Mouse (Mus musculus) ovary, postnatal 10 days (tissue): ENCODE data around the gene Ecd.

Experiments used
- DNase-seq: peaks from one replicate; pipeline ENCODE4 v3.0.0; 2022; ENCODE audit warnings: low spot score

Gene Ecd

DNA sequence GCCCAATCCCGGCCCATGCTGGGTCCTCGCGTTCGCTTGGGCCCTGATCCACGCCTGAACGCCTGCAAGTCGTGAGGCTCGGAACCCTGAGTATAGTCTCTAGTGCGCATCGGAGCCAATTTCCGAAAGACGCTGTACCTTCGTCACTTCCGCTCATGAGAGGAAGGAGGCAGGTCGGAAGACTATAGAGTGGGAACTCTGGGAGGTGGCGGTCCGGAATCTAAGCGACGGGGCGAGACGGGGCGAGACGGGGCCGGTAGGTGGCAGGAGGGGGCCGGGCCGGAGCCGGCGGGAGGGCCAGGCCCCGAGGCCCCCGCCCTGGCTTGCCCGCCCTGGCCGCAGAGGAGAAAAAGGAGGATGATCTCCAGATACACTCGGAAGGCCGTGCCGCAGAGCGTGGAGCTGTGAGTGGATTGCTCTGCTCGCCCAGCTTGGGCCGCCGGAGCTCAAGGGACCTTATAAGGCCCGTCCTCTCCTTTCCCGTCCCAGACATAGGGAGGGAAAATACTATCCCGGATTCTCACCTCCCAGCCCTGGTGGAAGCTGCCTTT is at the start of gene Ecd, which contains the start of gene Fam149b:
TSS of gene Ecd (minus strand) at position 131 of the 551 bp plus-strand sequence.
TSS of gene Fam149b (plus strand) at position 172 of the 551 bp plus-strand sequence.
- DNase-seq = peak; percentile 83

DNA sequence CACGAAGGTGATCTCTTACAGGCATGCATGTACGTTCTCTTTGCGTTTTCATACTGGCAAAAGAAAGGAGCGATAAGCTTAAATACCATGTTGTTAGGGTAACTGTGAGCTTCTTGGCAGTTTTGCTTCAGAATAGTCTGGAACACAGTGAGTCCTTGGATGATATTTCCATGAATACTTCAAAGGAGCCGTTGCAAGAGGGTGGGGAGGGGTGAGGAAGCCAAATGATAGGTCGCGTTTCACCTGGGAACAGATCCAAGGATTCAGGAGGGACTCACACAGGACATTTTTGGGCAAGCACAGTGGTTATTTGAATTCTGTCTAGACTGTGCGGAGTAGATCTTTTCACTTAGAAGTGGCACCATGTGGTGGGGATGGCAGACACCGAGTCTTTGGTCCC is 49.3 kb upstream of the Ecd start:
- no peak for DNase-seq

DNA sequence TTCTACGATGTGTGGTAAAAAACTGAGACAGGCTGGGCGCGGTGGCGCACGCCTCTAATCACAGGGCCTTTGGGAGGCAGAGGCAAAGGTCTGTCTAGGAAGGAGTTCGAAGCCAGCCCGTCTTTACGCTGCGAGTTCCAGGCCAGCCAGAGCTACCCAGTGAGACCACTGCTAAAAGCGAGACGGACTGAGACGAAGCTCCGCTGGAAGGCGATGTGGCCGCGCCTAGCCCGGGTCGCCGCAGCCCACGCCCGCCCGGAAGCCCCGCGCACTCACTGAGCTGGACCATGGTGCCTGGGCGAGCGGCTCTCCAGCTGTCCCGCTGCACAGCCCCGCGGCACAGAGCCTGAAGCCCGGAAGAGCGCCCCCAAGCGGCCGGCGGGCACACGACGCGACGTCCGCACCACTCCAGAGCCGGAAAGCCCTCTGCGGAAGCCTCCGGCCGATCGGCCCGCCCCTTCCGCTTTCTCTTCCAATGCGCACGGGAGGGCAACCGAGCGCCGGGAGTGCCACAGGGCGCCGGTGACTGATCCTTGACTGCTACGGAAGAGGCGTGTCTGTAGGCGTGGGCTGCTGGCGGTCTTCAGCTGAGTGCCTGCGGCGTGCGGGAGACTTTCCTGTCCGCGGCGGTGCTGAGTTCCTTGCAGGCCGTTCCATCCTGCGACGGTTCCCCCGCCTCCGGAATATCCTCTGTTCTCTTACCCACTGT is 45.4 kb upstream of the Ecd start, which contains the start of gene Mrps16:
TSS of gene Mrps16 (minus strand) at position 430 of the 709 bp plus-strand sequence.
- peak; percentile 65 for DNase-seq

DNA sequence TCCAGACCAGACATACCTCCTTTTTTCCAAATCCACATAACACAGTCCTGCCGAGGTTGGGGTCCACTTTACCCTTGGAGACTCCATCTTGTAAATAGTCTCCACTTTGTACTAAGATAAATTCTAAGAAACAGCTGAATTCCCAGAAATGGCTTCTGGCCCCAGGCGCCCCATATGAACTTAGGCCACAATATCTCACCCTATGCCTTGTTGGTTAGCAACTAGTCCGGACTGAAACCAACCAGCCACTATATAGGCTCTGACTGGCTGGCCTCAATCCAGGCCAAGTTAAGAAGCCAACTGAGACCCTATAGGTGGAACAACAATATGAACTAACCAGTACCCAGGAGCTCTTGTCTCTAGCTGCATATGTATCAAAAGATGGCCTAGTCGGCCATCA is 44.4 kb upstream of the Ecd start:
- DNase-seq = no peak

DNA sequence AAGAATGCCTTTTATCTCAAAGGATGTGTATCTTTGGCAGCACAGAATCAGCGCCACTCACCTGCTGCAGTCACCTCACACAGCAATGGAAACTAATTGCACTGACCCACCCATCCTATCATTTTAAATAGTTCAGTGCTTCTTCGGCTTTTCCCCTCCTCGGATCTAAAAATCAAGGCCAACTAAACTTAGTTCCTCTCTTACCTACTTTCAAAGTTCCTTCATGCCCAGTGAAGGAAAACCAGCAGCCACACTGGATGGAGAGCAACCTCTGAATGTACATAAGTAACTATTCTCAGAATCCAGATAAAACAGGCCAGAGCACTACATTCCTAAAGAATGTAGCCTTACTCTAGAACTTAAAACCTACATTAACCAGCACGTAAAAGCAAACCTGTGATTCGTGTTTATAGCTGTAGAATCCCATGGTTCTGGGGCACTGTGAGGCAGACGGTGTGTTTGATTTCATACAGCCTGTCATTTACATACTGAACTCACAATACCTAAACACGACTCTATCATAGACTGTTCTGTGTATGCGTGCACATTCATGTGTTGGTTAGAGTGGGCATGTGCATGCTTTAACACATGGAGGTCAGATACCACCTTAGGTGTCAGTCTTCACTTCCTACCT is 41.6 kb upstream of the Ecd start:
- no peak for DNase-seq

DNA sequence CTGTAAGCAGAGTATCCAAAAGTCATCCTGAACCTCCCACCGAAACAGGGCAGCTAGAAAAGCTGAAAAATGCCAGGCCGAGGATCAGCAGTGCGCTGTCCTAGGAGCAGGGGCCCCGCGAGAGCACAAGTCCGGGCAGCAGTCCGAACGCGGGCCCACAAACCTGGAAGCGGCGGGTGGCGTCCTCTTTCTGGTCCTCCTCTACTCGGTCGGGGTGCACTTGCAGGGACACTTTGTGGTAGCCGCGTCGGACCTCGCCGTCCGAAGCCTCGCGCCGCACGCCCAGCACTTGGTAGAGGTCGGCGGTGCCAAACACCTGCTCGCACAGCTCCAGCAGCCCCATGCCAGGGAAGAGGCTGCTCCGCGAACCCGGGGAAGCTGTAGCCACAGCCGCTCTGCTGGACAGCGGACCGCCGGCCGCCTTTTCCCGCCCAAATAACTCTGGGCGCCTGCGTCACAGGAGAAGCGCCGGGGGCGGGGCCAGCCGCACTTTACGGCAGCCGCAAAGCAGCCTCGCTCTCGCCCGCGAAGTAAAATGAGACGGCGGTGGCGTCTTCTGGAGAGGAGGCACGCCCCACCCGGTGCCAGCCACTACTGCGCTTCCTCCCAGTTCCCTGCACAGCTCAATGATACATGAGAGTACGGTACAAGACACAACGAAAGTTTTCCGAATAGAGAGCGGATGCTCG is 40.7 kb upstream of the Ecd start, which contains the start of gene Dnajc9:
TSS of gene Dnajc9 (minus strand) at position 470 of the 689 bp plus-strand sequence.
- peak; percentile 83 for DNase-seq

DNA sequence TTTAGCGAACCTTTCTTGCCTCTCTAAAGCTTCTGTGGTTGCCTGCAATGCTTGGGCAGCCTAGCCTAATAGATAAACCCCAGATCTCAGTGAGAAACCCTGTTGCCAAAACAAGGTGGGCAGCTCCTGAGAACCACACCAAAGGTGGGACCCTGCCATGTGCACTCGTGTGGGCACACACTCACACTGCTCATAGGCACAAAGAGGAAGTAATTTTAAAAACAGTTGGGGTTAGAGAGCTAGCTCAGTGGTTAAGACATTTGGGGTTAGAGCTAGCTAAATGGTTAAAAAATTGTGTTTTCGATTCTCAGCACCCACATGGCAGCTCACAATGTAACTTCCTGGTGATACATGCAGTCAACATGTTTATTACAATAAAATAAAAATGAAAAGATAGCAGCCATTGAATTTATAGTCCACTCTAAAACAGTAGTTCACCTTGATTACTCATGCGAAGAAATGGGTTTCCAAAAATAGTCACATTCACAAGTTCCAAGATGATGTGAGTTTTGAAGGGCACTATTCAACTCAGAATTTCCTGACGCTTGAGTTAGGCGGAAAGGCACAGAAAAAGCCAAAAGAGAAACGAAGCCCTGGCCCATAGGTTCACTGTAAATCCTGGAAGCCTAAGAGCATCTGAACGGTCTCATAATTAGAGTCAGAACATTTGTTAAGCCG is 32.0 kb upstream of the Ecd start:
- no peak for DNase-seq

DNA sequence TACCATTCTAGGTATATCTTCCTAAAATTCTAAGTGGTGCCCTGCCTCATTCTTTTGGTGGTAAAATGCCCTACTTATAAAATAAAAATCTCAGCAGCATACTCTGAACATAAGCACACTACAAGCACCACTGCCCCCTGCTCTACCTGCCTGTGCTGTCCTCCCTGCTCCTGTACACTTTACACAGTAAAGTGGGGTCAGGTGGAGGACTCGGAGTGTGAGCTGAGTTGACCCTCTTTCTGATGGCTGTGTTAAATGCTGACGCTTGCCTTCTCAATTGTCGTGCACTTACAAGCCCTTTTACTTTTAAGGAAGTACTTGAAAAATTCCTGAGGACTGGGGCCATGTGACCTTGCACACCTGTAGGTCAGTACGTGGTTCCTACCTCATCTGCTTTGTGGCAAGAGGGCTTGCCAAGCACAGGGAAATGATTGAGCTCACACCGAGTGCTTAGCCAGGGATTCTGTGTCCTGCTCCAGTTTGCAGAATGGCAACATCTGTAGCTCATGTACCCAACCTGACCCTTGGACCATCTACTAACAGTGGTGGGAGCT is 31.2 kb upstream of the Ecd start:
- DNase-seq = no peak

DNA sequence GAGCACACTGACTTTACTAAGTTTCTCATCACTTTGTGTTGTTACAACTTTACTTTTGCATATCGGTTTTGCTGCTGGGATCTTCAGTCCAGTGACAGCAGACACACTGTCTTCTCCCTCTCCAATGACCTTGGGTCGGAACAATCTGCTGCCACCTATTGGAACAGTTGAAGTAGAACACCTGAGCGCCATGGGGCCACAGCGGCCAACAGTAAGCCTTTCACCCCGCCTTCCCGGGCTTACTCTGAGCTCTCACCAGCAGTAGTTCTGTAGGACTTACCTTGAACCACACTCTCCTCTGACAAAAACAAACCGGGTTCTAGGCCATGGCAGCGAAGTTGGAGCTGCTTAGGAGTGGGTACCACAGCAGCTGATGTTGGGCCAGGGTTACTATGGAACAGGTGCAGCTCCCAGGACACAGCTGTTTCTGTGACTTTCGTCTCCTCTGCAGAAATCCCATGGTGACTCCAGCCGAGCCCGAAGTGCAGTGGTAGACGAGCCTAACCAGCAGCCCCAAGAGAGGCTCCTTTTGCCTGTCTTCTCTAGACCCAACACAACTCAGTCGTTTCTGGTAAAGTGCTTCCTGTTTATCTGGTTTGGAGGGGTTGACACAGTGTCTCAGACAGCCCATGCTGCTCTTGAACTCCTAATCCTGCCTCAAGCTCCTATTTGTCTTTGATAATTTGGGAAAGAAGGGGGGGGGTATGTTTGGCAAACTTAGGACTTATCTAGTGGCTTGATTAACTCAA is 30.6 kb upstream of the Ecd start:
- DNase-seq = no peak

DNA sequence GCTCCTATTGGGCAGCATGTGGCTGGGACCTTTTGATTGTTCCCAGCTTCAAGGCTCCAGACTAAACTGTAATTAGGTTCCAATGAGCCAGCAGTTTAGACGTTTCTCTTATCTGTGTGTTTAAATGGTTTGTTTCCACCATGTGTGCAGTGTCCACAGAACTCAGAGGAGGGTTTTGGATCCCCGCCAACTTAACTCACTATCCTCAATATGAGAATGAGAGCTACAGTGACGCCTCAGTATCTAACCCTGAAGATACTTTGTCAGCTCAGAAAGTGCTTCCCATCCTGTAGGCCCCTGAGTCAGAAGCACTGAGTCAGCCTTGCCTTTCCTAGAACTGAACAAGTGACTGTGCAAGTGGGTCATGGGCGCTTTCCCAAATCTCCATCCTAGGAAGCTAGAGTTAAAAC is 29.2 kb upstream of the Ecd start:
- no peak for DNase-seq

DNA sequence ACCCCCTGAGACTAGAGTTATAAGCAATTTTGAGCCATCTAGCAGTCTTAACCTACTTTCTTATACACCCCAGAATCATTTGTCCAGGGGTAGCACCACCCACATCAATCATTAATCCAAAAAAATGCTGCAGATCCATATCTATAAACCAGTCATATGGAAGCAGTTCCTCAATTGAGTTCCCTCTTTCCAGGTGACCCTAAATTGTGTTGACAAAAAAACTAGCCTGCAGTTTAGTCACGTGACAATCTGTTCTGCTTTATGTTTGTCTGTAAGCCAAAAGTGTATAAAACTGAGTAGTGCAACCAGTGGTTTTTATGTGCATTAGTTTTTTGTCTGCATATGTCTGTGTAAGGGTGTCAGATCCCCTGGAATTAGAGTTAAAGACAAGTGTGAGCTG is 23.9 kb upstream of the Ecd start:
- DNase-seq = no peak

DNA sequence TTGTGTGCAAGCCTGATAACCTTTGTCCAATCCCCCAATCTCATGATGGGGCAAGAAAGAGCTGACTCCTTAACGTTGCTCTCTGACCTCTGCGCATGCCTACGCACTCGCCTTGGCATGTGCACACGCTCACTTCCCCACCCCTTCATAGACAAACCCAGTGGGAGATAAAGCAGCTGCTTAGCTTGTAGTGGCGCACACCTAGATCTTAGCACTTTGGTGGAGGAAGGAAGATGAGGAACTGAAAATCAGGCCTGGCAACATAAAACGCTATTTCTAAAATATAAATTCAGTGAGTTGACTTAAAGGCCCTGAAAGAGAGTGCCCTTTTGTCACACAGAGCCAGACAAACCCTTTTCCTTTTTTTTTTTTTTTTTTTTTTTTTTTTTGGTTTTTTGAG is 22.9 kb upstream of the Ecd start:
- no peak for DNase-seq

DNA sequence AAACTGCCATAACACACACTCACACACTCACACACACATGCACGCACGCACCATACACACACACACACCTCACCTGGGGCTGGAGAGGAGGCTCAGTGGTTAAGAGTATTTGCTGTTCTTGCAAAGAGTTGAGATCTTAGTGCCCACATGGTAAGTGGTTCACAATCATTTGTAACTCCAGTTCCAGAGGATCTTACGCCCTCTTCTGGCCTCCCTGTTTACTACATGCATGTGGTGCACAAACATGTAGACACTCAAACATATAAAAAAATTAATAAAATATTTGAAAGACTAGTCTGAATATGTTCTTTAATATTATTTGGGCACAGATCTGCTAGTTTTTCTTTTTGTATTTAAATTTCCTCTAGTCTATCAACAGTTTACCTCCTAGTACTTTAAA is 20.4 kb upstream of the Ecd start:
- DNase-seq = no peak

DNA sequence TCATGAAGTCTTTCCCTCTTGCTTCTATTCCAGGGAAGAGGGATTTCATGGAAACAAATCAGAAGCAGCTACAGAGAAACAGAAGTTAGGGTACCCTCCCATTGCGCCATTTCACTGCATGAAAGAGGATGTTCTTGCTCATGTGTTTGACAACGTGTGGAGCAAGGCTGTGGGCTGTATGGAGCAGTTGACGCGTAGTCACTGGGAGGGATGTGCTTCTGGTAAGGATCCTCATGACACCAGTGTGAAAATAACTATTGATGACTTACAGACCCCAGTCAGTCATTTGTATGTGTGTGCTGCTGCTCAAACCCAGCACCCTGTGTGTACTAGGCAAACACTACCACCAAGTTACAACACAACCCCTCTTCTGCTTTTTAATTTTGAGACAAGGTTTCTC is 15.3 kb upstream of the Ecd start:
- no peak for DNase-seq

DNA sequence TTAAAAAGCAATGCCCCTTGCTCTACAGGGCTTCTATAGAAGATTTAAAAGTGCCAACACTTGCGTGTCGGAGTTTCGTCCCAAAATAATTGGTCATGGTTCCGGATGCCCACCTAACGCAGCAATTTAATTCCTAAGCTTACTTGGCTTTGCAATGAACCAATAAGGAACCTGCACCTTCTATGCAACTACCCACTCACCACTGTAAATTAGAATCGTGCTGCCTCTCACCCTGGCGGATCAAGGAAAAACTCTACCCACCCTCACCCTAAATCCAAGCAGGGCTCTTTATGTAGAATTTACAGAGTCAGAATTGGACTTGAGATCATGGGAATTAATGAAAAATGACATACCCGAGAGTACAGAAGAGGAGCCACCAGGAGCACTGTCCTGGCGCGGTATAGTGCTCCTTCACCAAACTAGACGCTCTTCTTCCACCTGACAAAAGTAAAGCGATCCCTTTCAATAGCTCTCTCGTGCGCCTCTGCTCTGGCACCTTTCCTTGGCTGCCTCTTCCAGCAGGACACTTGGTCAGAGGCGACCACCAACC is 405 bp downstream of the Ecd start:
- no peak for DNase-seq

DNA sequence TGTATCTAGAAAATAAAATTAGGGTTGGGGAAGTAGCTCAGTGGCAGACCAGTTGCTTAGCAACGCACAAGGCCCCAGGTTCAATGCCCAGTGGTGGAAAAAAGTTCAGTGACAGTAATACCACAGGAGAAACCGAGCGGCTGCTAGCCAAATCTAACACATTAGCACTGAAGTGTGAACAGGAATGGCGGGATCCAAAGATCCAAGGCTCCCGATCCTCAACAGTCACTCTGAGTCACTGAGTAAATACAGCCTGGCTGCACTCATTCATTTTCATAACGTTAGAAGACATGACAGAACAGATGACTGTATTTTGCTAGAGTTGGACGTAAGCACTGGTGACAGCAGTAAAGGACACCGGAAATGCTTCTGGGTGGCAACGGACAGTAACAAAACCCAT is 2.0 kb downstream of the Ecd start:
- no peak for DNase-seq

DNA sequence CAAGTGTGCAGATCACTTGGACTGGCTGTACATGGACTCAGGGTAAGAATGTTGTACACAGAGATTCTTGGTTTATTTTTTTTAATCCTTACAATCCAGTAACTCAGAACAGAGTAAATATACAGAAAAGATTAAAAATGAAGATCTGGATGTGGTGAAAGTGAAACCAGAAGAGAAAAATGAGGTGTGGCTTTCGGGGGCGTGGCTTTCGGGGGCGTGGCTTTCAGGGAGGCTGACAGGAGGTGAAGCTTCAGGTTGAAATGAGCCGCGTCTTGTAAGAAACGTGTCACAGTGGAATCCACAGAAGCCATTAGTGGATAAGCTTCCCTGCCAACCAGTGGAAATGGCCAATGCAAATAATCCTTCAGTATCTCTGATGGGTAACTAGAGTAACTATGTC is 7.1 kb downstream of the Ecd start:
- DNase-seq = no peak

DNA sequence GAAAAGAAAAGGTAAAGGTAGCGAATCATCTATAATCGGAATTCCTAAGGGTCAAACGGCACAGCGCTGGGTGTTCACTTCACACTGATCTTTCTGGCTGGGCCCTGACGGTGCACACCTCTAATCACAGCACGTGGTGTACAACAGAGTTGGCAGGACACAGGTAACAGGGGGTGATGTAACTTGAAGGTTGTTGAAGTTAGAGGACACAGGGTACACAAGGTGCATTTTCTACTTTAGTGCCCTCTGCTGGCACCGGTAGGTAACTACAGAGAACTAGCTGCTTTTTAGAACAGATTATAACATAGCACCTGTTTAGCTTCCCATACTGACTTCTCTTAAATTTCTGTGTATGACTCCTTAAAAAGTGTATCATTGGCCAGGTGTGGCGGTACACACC is 7.8 kb downstream of the Ecd start:
- no peak for DNase-seq

DNA sequence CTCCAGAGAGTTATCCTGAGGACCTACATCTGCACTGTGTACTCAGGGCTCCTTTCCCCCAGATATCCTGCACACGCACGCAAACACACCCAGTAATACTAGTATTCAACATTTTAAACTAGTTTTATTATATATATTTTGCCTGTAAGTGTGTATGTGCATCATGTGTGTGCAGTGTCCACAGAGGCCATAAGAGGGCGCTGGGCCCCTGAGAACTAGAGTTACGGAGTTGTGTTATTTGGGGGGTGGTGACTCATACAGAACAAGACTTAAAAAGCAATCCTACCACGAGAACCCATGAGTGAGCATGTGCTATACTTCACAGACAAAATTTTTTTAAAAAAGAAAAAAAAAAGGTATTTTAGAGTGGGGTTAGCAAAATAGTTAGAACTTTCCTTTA is 8.5 kb downstream of the Ecd start:
- DNase-seq = no peak

DNA sequence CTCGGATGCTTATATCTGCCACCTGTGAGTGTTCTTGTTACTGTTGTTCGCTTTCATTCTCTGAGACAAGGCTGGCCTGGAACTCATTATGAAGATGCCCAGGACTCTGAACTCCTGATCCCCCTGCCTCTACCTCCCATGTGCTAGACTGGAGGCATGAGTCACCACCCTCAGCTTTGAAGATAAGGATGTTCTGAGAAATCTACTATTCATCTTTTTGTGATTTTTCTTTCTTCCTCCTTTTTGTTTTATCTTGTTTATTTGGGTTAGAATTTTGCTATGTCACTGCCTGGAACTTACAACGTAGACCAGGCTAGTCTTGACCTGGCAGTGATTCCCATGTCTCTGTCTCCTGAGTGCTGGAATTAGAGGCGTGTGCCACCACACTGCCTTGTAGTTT is 16.6 kb downstream of the Ecd start:
- DNase-seq = no peak

DNA sequence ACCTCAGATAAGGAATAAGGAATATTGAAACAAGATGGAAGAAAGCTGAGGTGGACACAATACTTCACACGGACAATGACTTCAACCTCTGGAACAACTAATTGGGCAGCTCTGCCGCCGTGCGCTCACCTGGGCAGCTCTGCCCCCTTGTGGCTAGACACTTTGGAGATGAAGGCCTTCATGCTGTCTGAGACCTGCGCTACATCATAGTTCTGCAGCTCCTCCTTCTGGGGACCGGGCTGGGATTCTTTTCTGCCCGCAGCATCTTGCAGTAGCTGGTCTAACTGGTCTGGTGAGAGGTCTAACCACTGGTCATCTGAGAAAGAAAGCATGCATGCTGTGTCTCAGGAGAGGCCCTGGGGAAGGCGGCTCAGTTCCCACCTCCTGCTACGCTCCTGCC is 19.4 kb downstream of the Ecd start:
- no peak for DNase-seq
